Mouse (Mus musculus): ENCODE results near the gene Oprl1. TPM values are rescaled to one million over a fixed set of nuclear protein-coding genes. Genes with fewer than 3 reads are reported as not detected.

The Oprl1 gene
- total RNA-seq, 2 experiments from 2014 or later, result 0.24 to 0.54 TPM

DNA sequence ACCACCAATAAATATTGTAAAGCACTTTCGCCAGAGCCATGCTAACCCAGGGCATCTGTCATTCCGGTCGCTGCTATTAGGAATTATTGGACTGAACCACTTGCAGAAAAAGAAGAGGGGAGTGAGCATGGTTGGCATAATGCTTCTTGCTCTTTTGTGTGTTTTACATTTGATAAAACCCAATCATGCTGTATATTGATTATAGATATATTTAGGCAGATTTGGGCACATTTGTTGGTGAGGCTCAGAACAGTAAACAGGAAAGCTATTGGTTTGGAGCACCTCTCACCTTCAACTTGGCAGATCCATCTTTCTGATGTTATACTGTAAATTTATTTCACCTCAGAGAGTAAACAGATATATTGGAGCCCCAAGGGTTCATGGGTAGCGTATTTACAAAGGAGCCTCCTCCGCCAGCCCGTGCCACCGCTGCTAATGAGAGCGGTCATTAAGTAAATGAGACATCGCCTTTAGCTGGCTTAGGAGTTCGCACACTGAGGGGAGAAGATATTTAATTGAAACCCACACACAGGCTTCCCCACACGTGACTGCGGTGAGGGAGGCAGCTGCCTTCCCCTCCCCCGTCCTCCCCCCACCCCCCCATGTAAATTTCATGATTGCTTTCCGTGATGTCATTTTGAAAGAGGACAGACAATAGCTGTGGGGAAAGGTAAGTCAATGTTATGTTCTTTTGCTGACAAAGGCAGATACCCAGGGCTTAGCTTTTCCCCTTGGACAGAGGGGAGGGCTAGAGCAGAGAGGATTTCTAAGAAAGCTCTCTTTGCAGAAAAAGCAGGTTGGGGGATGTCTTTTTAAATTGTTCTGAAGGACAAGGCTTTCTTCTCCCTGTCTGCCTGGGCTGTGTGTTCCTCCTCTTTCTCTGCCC, 52.1 kb downstream of the Oprl1 start:
- no peak for DNase-seq

DNA sequence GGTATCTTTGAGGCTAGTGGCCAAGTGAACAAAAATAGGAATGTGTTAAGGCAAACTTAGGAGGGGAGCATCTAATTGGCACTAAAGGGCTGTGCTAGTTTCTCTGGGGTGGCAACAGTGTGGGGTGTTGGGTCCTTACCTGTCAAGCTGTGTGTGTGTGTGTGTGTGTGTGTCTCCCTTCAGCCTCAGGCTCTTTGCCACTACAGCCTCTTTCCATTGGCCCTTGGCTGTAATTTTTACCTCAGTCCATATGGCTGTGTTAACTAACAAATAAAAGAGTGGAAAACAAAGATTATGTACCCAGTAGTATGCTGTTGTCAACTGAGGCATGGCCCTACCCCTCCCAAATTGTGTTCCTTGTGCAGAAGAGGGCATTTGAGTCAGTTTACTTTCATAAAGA, 53.6 kb downstream of the Oprl1 start:
- DNase-seq, result no peak

DNA sequence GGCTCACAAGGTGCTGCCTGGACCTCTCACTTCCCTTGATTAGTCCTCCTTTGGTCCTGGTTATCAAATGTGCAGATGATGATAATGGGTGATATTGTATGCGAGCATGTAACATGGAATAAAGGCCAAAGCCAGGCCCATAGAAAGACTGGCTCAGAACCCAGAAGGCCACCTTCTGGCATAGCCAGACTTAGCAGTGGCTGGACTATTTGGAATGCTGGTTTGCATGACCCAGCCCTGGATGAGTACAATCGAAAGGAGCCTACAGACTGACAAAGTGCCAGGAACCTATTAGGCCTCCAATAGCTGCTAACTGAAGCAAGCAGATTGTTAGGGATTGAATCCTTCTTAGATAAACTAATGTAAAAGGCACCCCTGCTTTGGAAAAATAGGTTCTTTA, 54.6 kb downstream of the Oprl1 start:
- no peak for DNase-seq

Other genes starting within 250 kb of the Oprl1 start
- not detected for gene Abhd16b, start 221.8 kb upstream of the Oprl1 start, total RNA-seq (2021)
- 10 to 100 TPM; 65.9 to 72.7 TPM for gene Tpd52l2, start 217.9 kb upstream of the Oprl1 start, total RNA-seq (2021)
- gene Dnajc5, start 194.5 kb upstream of the Oprl1 start, total RNA-seq (2021), result 100 to 1,000 TPM; 111 to 119 TPM
- gene Uckl1, start 130.1 kb upstream of the Oprl1 start, total RNA-seq (2021), result 10 to 100 TPM; 50.2 to 54.5 TPM
- 10 to 100 TPM; 35.1 to 36.1 TPM for gene Prpf6, start 123.1 kb upstream of the Oprl1 start, total RNA-seq (2021)
- 10 to 100 TPM; 41.8 to 45.5 TPM for gene Zfp512b, start 122.2 kb upstream of the Oprl1 start, total RNA-seq (2021)
- 1 to 10 TPM; 4.8 to 4.9 TPM for gene Samd10, start 115.8 kb upstream of the Oprl1 start, total RNA-seq (2021)
- gene Gm29797, start 58.0 kb upstream of the Oprl1 start, total RNA-seq (2021), result not detected
- 10 to 100 TPM; 75.9 to 80.3 TPM for gene Sox18, start 43.4 kb upstream of the Oprl1 start, total RNA-seq (2021)
- 10 to 100 TPM in 1 of 2 experiments, 1 to 10 TPM in 1; 9.9 to 11.1 TPM for gene Tcea2, start 34.7 kb upstream of the Oprl1 start, total RNA-seq (2021)
- gene Rgs19, start 21.0 kb upstream of the Oprl1 start, total RNA-seq (2021), result 10 to 100 TPM; 11.3 to 15.8 TPM
- gene Lkaaear1, start 16.6 kb upstream of the Oprl1 start, total RNA-seq (2021), result not detected
- not detected for gene Myt1, start 48.3 kb downstream of the Oprl1 start, total RNA-seq (2021)
- 10 to 100 TPM; 28.2 to 28.9 TPM for gene Pcmtd2, start 122.8 kb downstream of the Oprl1 start, total RNA-seq (2021)
- 10 to 100 TPM; 16.3 to 19.1 TPM for gene Polr3k, start 149.3 kb downstream of the Oprl1 start, total RNA-seq (2021)